13 mouse cellular contexts compared by ENCODE assay signal in the genomic region with DNA sequence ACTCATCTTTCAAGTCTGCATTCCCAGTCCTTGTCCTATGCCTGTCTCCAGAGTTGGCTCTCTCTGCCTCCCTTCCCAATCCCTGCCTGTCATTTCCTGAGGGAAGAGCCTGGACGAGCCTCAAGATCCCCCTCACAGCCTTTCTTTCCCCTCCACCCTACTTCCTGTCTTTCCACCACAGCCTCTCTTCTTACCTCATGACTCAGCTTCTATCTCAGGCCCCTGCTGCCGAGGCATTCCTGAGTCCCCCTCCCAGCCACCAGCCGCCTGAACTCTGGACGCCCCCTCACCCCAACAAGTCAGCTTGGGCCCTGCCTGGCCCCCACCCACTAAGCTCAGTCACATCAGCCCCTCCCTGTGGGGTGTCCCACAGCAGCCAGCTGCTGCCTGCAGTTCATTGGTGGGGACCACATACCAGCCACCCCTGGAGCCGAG.
DNase-seq lines count a peak whose midpoint lies in the region; ATAC-seq and TF ChIP-seq lines count a peak whose summit lies in the region.
"Had no signal": no experiment of that assay in that cellular context is flagged by ENCODE, and none has a peak within 500 bp of the region (broad histone marks: within the 10 kb centered on the region; RNA-seq: fewer than 3 reads in every experiment).

No protein-coding gene starts in this region.

- ATAC-seq in heart, embryonic 11.5 days (replicated peaks; ENCODE audit: insufficient number of reproducible peaks, low FRiP score, low TSS enrichment), result 0 out of 2 replicates have a peak, but pooled peaks have one; percentile 26
- no peak for ATAC-seq in midbrain, embryonic 11.5 days (ENCODE audit: low FRiP score)
- peak; percentile 51; the same call in 1 of the 2 replicates for ATAC-seq in limb, embryonic 13.5 days (ENCODE audit: low FRiP score, low read depth)
- ATAC-seq in stomach, postnatal 0 days (ENCODE audit: low FRiP score, low TSS enrichment), result peak; percentile 38; the same call in 1 of the 2 replicates
- ATAC-seq: forebrain, embryonic 13.5 days had no signal

- no peaks in the 10 kb centered on the region for H3K9me3 ChIP-seq in heart, embryonic 11.5 days (replicated peaks; ENCODE audit: control insufficient read depth, low read length)
- H3K9me3 ChIP-seq in midbrain, embryonic 10.5 days (replicated peaks), result no peaks in the 10 kb centered on the region
- no peaks in the 10 kb centered on the region for H3K9me3 ChIP-seq in midbrain, embryonic 11.5 days (ENCODE audit: control insufficient read depth, low read length)
- H3K9me3 ChIP-seq in limb, embryonic 13.5 days, result no peaks in the 10 kb centered on the region
- no peaks in the 10 kb centered on the region for H3K9me3 ChIP-seq in stomach, postnatal 0 days (ENCODE audit: control insufficient read depth, low read length)
- H3K9me3 ChIP-seq: forebrain, embryonic 13.5 days had no signal

- intact Hi-C loops in heart, postnatal 25 days (cut with DNase I), result no loop called here

- H3K27ac ChIP-seq in heart, embryonic 11.5 days (ENCODE audit: low read depth, low read length), result no peak overlapping the region
- H3K27ac ChIP-seq in midbrain, embryonic 10.5 days (replicated peaks), result no peak overlapping the region
- no peak overlapping the region for H3K27ac ChIP-seq in midbrain, embryonic 11.5 days (ENCODE audit: low read depth, low read length)
- H3K27ac ChIP-seq in limb, embryonic 13.5 days, result no peak overlapping the region; the same call in 1 of the 2 replicates
- no peak overlapping the region for H3K27ac ChIP-seq in stomach, postnatal 0 days (replicated peaks)
- H3K27ac ChIP-seq: forebrain, embryonic 13.5 days had no signal

- H3K9ac ChIP-seq in heart, embryonic 11.5 days (ENCODE audit: low read depth, low read length), result no peak overlapping the region
- H3K9ac ChIP-seq in midbrain, embryonic 11.5 days (ENCODE audit: low read length), result no peak overlapping the region
- no peak overlapping the region for H3K9ac ChIP-seq in limb, embryonic 13.5 days
- H3K9ac ChIP-seq in stomach, postnatal 0 days (ENCODE audit: low read length), result no peak overlapping the region
- H3K9ac ChIP-seq: forebrain, embryonic 13.5 days had no signal

- H3K27me3 ChIP-seq in heart, embryonic 11.5 days (ENCODE audit: control insufficient read depth, insufficient read depth, low read length), result peaks cover 18% of the 10 kb centered on the region
- H3K27me3 ChIP-seq in midbrain, embryonic 10.5 days (ENCODE audit: low read depth, poor library complexity, severe bottlenecking), result peaks cover 99% of the 10 kb centered on the region
- H3K27me3 ChIP-seq in midbrain, embryonic 11.5 days (ENCODE audit: control insufficient read depth, insufficient read depth, low read length), result peaks cover 21% of the 10 kb centered on the region
- H3K27me3 ChIP-seq in limb, embryonic 13.5 days, result peaks cover 57% of the 10 kb centered on the region
- H3K27me3 ChIP-seq in stomach, postnatal 0 days (ENCODE audit: control insufficient read depth, insufficient read depth, low read length), result no peaks in the 10 kb centered on the region
- H3K27me3 ChIP-seq: CH12.LX had no signal

- no peak overlapping the region for H3K4me2 ChIP-seq in heart, embryonic 11.5 days
- no peak overlapping the region for H3K4me2 ChIP-seq in midbrain, embryonic 11.5 days
- H3K4me2 ChIP-seq in limb, embryonic 13.5 days (replicated peaks), result no peak overlapping the region
- no peak overlapping the region for H3K4me2 ChIP-seq in stomach, postnatal 0 days (replicated peaks; ENCODE audit: low read depth)
- H3K4me2 ChIP-seq: forebrain, embryonic 13.5 days had no signal

- 23% methylated on average over 5 of the region's 5 CpGs for WGBS in heart, embryonic 11.5 days (ENCODE audit: insufficient replicate concordance)
- WGBS in midbrain, embryonic 10.5 days, result 54% methylated on average over 5 of the region's 5 CpGs
- WGBS in midbrain, embryonic 11.5 days, result 53% methylated on average over 5 of the region's 5 CpGs
- WGBS in limb, embryonic 13.5 days, result 29% methylated on average over 5 of the region's 5 CpGs
- 33% methylated on average over 5 of the region's 5 CpGs for WGBS in stomach, postnatal 0 days

- no peak for TF ChIP-seq CTCF in stomach, postnatal 0 days (IDR thresholded peaks at IDR 0.05; ENCODE audit: low read depth)

- no peak for DNase-seq in heart, postnatal 25 days (ENCODE audit: low spot score)
- peak; percentile 16 for DNase-seq in midbrain, embryonic 10.5 days (ENCODE audit: low spot score)
- no peak for DNase-seq in midbrain, embryonic 11.5 days (ENCODE audit: low spot score, missing footprints)
- no peak for DNase-seq in stomach, postnatal 0 days (ENCODE audit: low spot score)
- no peak for DNase-seq in retina, postnatal 1 day
- no peak for DNase-seq in adrenal gland, postnatal 25 days
- DNase-seq: gastrocnemius, postnatal 36 days; layer of hippocampus, postnatal 36 days; right cerebral cortex, postnatal 25 days had no signal

- TF ChIP-seq EP300 in stomach, postnatal 0 days (optimal IDR thresholded peaks at IDR 0.05), result no peak

- no peak overlapping the region for H3K4me3 ChIP-seq in heart, embryonic 11.5 days (ENCODE audit: low read depth, low read length)
- no peak overlapping the region for H3K4me3 ChIP-seq in midbrain, embryonic 10.5 days
- H3K4me3 ChIP-seq in midbrain, embryonic 11.5 days (ENCODE audit: low read depth, low read length), result no peak overlapping the region
- H3K4me3 ChIP-seq in limb, embryonic 13.5 days, result no peak overlapping the region
- H3K4me3 ChIP-seq in stomach, postnatal 0 days (ENCODE audit: low read depth, low read length), result no peak overlapping the region
- H3K4me3 ChIP-seq: forebrain, embryonic 13.5 days had no signal

- H3K36me3 ChIP-seq in heart, embryonic 11.5 days (ENCODE audit: control insufficient read depth, insufficient read depth, low read length), result no peaks in the 10 kb centered on the region
- no peaks in the 10 kb centered on the region for H3K36me3 ChIP-seq in midbrain, embryonic 10.5 days
- no peaks in the 10 kb centered on the region for H3K36me3 ChIP-seq in midbrain, embryonic 11.5 days (ENCODE audit: control insufficient read depth, insufficient read depth, low read length)
- H3K36me3 ChIP-seq in limb, embryonic 13.5 days, result no peaks in the 10 kb centered on the region
- no peaks in the 10 kb centered on the region for H3K36me3 ChIP-seq in stomach, postnatal 0 days (ENCODE audit: control insufficient read depth, insufficient read depth, low read length)

- H3K4me1 ChIP-seq in heart, embryonic 11.5 days (ENCODE audit: control insufficient read depth, insufficient read depth, low read length), result no peaks in the 10 kb centered on the region
- 0 out of 2 replicates have a peak, but pooled peaks cover 3% of the 10 kb centered on the region for H3K4me1 ChIP-seq in midbrain, embryonic 10.5 days
- no peaks in the 10 kb centered on the region for H3K4me1 ChIP-seq in midbrain, embryonic 11.5 days (ENCODE audit: control insufficient read depth, insufficient read depth, low read length)
- H3K4me1 ChIP-seq in limb, embryonic 13.5 days, result 0 out of 2 replicates have a peak, but pooled peaks cover 8% of the 10 kb centered on the region
- H3K4me1 ChIP-seq in stomach, postnatal 0 days (replicated peaks; ENCODE audit: control insufficient read depth, insufficient read depth), result no peaks in the 10 kb centered on the region
- H3K4me1 ChIP-seq: forebrain, embryonic 13.5 days had no signal
